Mouse (Mus musculus) embryonic facial prominence, embryonic 12.5 days (tissue): ENCODE measurements around the gene Fyco1. TPM values are rescaled to one million over a fixed set of nuclear protein-coding genes. Genes with fewer than 3 reads are reported as not detected.
"Not testable (repeated sequence)": the region's sequence is repeated elsewhere in the genome, so short reads cannot be mapped to it uniquely, and the experiment has no call there.

Experiments used
- ATAC-seq: fragments of 200-750 bp; cut with Nextera tagmentation; 2 replicates; pipeline ENCODE4 v1.8.0; 2017; ENCODE audit not compliant: insufficient number of reproducible peaks, insufficient read depth, low FRiP score, low TSS enrichment
- H3K27ac ChIP-seq: fragments of 300-500 bp; sonication (generic); 2 replicates; pipeline ENCODE4 v1.5.1; 2016; ENCODE audit warnings: mild to moderate bottlenecking
- H3K27me3 ChIP-seq: fragments of 300-500 bp; sonication (generic); 2 replicates; pipeline ENCODE4 v1.6.1; 2016; ENCODE audit warnings: mild to moderate bottlenecking, moderate library complexity
- H3K36me3 ChIP-seq: fragments of 300-500 bp; sonication (generic); 2 replicates; pipeline ENCODE4 v1.6.1; 2016; ENCODE audit warnings: mild to moderate bottlenecking
- H3K4me1 ChIP-seq: fragments of 300-500 bp; sonication (generic); 2 replicates; pipeline ENCODE4 v1.6.1; 2016
- H3K4me2 ChIP-seq: fragments of 300-500 bp; sonication (generic); replicated peaks from 2 replicates; pipeline ENCODE4 v1.6.1; 2016; ENCODE audit warnings: mild to moderate bottlenecking, moderate library complexity
- H3K4me3 ChIP-seq: fragments of 300-500 bp; sonication (generic); 2 replicates; pipeline ENCODE4 v1.5.1; 2016; ENCODE audit warnings: mild to moderate bottlenecking
- H3K9ac ChIP-seq: fragments of 300-500 bp; sonication (generic); 2 replicates; pipeline ENCODE4 v1.6.1; 2016; ENCODE audit warnings: mild to moderate bottlenecking, moderate library complexity
- H3K9me3 ChIP-seq: fragments of 300-500 bp; sonication (generic); 2 replicates; pipeline ENCODE4 v1.6.1; 2016; ENCODE audit warnings: mild to moderate bottlenecking, moderate library complexity
- WGBS: fragments of 180-500 bp; shearing (Covaris S2); methylation state at CpG from one replicate; pipeline ENCODE4 v1.1.7; 2016; 5-methylcytosine and 5-hydroxymethylcytosine counted together
- polyA plus RNA-seq: library from polyadenylated mRNA; unstranded; fragments of >200 nt; fragmentation: Nextera tagmentation; extraction: Ambion mirVana; gene quantifications from 2 replicates; pipeline ENCODE4 v1.2.1, GENCODE M21; 2016

Fyco1 gene
- polyA plus RNA-seq, 1 experiment from 2014 or later, result 13.9 TPM

DNA sequence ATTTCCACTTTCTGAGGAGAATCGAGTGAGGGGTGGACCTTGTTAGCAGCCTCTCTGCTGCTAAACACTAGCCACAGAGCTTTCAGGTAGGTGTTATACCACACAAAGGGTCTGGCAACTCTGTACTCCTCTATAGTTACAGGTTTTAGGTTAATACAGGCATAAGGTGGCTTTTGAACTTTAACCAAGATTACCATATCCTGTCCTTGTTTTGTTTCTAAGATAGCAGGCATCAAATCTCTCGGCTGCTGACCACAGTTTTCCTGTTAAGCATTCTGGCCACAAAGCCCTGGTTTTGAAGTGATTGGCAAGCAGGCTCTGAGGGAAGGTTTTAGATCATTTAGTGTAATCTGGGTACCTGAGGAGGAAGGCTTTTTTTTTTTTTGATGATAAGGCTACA is 37.4 kb downstream of the Fyco1 start:
- no peaks in the 10 kb centered on the region for H3K9me3 ChIP-seq
- ATAC-seq, result no peak

DNA sequence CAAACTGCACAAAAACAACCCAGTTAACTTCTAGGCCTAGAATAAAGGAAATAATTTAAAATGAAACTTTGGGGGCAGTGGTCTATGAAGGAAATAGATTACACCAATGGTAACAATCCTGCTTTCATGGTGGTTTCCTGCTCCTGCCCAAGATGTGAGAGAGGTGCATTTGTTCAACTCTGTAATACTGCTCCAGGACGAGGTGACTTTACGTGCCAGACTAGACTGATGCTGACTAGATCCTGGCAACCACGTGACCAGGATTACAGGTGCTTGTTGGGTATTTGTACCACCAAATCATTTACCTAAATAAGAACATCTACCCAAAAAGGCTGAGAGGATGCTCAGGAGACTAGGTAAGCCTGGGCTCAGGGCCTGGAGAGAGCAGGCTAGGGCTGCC is 39.9 kb downstream of the Fyco1 start:
- 86% methylated on average over 3 of the region's 3 CpGs for WGBS
- ATAC-seq, result no peak
- peaks cover 21% of the 10 kb centered on the region; the same call in 1 of the 2 replicates for H3K36me3 ChIP-seq

More for the DNA sequence above, 37.4 kb downstream of the Fyco1 start:
- Histone ChIP-seq H3K4me3 (no peak overlapping the region), H3K36me3 (peaks cover 38% of the 10 kb centered on the region), H3K27me3 (no peaks in the 10 kb centered on the region), H3K9ac (no peak overlapping the region), H3K27ac (no peak overlapping the region), H3K4me2 (no peak overlapping the region), H3K4me1 (no peaks in the 10 kb centered on the region)
- 84% methylated on average over 2 of the region's 2 CpGs for WGBS

GRCm38 (mm10) chr9:123808583-123808982 is 43.1 kb downstream of the Fyco1 start:
- H3K36me3 ChIP-seq, result 0 out of 2 replicates have a peak, but pooled peaks cover 4% of the 10 kb centered on the region
- H3K27me3 ChIP-seq, result no peaks in the 10 kb centered on the region
- H3K4me3 ChIP-seq, result no peak overlapping the region
- H3K9me3 ChIP-seq, result no peaks in the 10 kb centered on the region
- no peak overlapping the region for H3K27ac ChIP-seq
- no peak for ATAC-seq
- no peak overlapping the region for H3K4me2 ChIP-seq
- 51% methylated on average over 7 of the region's 7 CpGs for WGBS
- H3K9ac ChIP-seq, result no peak overlapping the region
- H3K4me1 ChIP-seq, result no peaks in the 10 kb centered on the region

More for the DNA sequence above, 39.9 kb downstream of the Fyco1 start:
- Histone ChIP-seq H3K27ac (no peak overlapping the region), H3K9ac (no peak overlapping the region), H3K4me1 (no peaks in the 10 kb centered on the region), H3K4me2 (no peak overlapping the region), H3K9me3 (no peaks in the 10 kb centered on the region), H3K27me3 (no peaks in the 10 kb centered on the region), H3K4me3 (no peak overlapping the region)

DNA sequence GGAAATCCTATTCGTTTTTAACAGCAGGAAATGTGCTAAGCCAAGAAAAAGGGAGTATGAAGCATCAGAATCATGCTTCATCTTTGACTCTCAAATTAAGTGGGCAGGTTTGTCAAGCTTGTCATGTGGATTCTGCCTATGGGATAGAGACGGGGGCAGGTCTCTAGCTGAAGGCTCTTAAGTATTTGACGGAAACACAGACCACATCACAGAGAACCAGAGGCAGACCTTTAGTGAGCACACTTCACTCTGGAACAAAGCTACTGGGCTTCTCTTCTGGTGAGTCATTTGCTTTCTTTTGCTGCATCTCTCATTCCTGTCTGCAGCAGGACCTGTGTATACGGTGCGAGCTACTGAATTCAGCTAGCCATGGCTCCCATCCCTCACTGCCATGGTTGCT is 45.4 kb downstream of the Fyco1 start, which contains the start of gene Cxcr6:
TSS of gene Cxcr6 (plus strand) at position 209 of the 400 bp plus-strand sequence.
- no peak for ATAC-seq
- H3K27me3 ChIP-seq, result no peaks in the 10 kb centered on the region
- no peaks in the 10 kb centered on the region for H3K9me3 ChIP-seq
- H3K9ac ChIP-seq, result no peak within 1 kb of the TSS
- H3K27ac ChIP-seq, result no peak within 1 kb of the TSS
- H3K36me3 ChIP-seq, result 0 out of 2 replicates have a peak, but pooled peaks cover 4% of the 10 kb centered on the region
- 85% methylated on average over 5 of the region's 5 CpGs for WGBS
- no peaks in the 10 kb centered on the region for H3K4me1 ChIP-seq
- H3K4me3 ChIP-seq, result no peak within 1 kb of the TSS
- H3K4me2 ChIP-seq, result no peak within 1 kb of the TSS

DNA sequence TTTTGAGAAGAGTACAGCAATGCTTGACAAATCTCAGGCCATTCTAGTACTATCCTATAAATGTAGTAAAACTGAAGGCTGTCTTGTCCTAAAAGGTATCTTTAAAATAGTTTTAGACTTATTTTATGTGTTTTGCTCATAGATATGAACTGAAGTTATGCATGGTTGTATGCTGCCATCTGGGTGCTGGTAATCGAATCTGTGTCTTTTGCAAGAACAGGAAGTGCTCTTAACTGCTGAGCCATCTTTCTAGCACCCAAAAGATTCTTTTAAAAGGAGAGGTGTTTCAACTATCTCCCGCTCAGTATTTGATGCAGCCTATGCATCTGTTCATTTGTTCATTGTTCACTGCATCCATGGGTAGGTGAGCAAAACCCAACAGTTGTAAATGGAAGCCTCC is 46.5 kb downstream of the Fyco1 start:
- Histone ChIP-seq H3K4me1 (no peaks in the 10 kb centered on the region), H3K36me3 (peaks cover 9% of the 10 kb centered on the region), H3K9ac (no peak overlapping the region), H3K27ac (no peak overlapping the region), H3K4me2 (no peak overlapping the region), H3K27me3 (no peaks in the 10 kb centered on the region), H3K9me3 (no peaks in the 10 kb centered on the region), H3K4me3 (no peak overlapping the region)
- ATAC-seq, result no peak
- 83% methylated on average over 2 of the region's 2 CpGs for WGBS

DNA sequence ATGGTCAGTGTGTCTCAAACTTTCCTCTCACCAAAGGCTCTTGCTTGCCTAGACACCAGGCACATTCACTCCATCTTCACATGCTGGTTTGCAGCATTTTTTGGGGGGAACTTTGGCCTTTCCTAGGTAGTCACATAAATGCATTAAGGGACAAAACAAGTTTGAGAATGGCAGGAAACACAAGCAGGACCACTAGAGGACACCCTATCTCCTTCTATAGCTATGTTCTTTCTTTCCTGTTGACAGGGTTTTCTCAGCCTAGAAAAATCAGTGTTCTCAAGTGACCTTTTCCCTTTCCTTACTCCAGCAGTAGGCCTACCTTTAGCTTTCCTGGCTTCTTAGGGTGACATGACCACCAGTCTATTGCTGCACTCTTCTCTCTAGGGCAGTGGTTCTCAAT is 48.8 kb downstream of the Fyco1 start:
- H3K9me3 ChIP-seq, result no peaks in the 10 kb centered on the region
- no peak for ATAC-seq
- no peak overlapping the region for H3K9ac ChIP-seq
- no peak overlapping the region for H3K4me2 ChIP-seq
- H3K27me3 ChIP-seq, result no peaks in the 10 kb centered on the region
- H3K27ac ChIP-seq, result no peak overlapping the region
- peaks cover 6% of the 10 kb centered on the region for H3K36me3 ChIP-seq
- no peaks in the 10 kb centered on the region for H3K4me1 ChIP-seq
- no peak overlapping the region for H3K4me3 ChIP-seq

- no peak overlapping the region for H3K4me2 ChIP-seq
- no peaks in the 10 kb centered on the region for H3K4me1 ChIP-seq
- H3K9ac ChIP-seq, result no peak overlapping the region
- H3K9me3 ChIP-seq, result no peaks in the 10 kb centered on the region
- H3K36me3 ChIP-seq, result peaks cover 7% of the 10 kb centered on the region
- ATAC-seq, result no peak
- H3K27me3 ChIP-seq, result no peaks in the 10 kb centered on the region
- H3K27ac ChIP-seq, result no peak overlapping the region
- no peak overlapping the region for H3K4me3 ChIP-seq
- WGBS, result 93% methylated on average over 2 of the region's 2 CpGs
These were observed 49.3 kb downstream of the Fyco1 start for GRCm38 (mm10) chr9:123802421-123802820.

GRCm38 (mm10) chr9:123801527-123801926 is 50.2 kb downstream of the Fyco1 start:
- Histone ChIP-seq H3K4me2 (no peak overlapping the region), H3K9ac (no peak overlapping the region), H3K36me3 (peaks cover 14% of the 10 kb centered on the region), H3K4me1 (no peaks in the 10 kb centered on the region), H3K9me3 (no peaks in the 10 kb centered on the region), H3K4me3 (no peak overlapping the region), H3K27ac (no peak overlapping the region), H3K27me3 (no peaks in the 10 kb centered on the region)
- WGBS, result 96% methylated on average over 1 of the region's 1 CpGs
- no peak for ATAC-seq

- WGBS, result 75% methylated on average over 3 of the region's 3 CpGs
- no peak overlapping the region for H3K4me3 ChIP-seq
- H3K4me1 ChIP-seq, result no peaks in the 10 kb centered on the region
- H3K4me2 ChIP-seq, result no peak overlapping the region
- H3K36me3 ChIP-seq, result peaks cover 49% of the 10 kb centered on the region
- no peaks in the 10 kb centered on the region for H3K27me3 ChIP-seq
- H3K27ac ChIP-seq, result no peak overlapping the region
- H3K9me3 ChIP-seq, result no peaks in the 10 kb centered on the region
- no peak overlapping the region for H3K9ac ChIP-seq
- no peak for ATAC-seq
These were observed 55.5 kb downstream of the Fyco1 start for GRCm38 (mm10) chr9:123796174-123796573.

- H3K9ac ChIP-seq, result no peak overlapping the region
- WGBS, result 79% methylated on average over 4 of the region's 4 CpGs
- no peaks in the 10 kb centered on the region for H3K4me1 ChIP-seq
- no peaks in the 10 kb centered on the region for H3K27me3 ChIP-seq
- no peak overlapping the region for H3K4me2 ChIP-seq
- peaks cover 44% of the 10 kb centered on the region for H3K36me3 ChIP-seq
- H3K4me3 ChIP-seq, result no peak overlapping the region
- peaks cover 1% of the 10 kb centered on the region; the same call in 1 of the 2 replicates for H3K9me3 ChIP-seq
- H3K27ac ChIP-seq, result no peak overlapping the region
- ATAC-seq, result no peak
These were observed 62.7 kb downstream of the Fyco1 start for GRCm38 (mm10) chr9:123788855-123789529.

- not testable (repeated sequence) for ATAC-seq
These were observed 78.4 kb downstream of the Fyco1 start for GRCm38 (mm10) chr9:123773299-123773698.

DNA sequence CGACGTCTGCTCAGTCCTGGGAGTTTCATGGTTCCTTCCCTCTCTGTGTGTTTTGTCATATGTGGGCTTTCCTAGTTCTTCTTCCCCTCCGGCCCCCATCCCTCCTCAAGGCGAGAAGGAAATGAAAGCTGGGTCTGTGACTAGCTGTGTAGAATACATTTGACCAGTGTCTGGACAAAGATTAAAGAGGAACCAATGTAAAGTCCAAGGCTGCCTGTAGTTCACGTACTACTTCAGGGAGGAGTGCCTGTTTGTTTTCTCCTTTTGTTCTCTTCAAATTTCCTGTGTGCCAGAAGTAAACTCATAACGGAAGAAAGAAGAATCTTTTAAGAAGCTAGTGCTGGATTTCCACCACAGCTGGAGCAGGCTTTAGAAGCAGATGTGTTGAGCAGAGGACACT is 82.2 kb downstream of the Fyco1 start:
- Histone ChIP-seq H3K27ac (no peak overlapping the region), H3K9me3 (no peaks in the 10 kb centered on the region), H3K36me3 (no peaks in the 10 kb centered on the region), H3K4me3 (no peak overlapping the region), H3K27me3 (no peaks in the 10 kb centered on the region), H3K4me1 (no peaks in the 10 kb centered on the region), H3K9ac (no peak overlapping the region), H3K4me2 (no peak overlapping the region)
- 54% methylated on average over 6 of the region's 6 CpGs for WGBS
- ATAC-seq, result no peak

More at GRCm38 (mm10) chr9:123773299-123773698, 78.4 kb downstream of the Fyco1 start:
- not testable (repeated sequence) for H3K9me3 ChIP-seq, H3K9ac ChIP-seq, H3K4me1 ChIP-seq, H3K4me2 ChIP-seq, H3K36me3 ChIP-seq, H3K27ac ChIP-seq, H3K4me3 ChIP-seq, H3K27me3 ChIP-seq
- WGBS, result 33% methylated on average over 2 of the region's 2 CpGs
